Mouse (Mus musculus): ENCODE data around the gene Dvl1.

- TF ChIP-seq CTCF (IDR thresholded peaks at IDR 0.05; ENCODE audit: borderline replicate concordance, insufficient read depth, low read length) (no peak), POLR2A (IDR thresholded peaks at IDR 0.05; ENCODE audit: low read depth, low read length) (no peak)
Observed at GRCm38 (mm10) chr4:155883587-155883986, 36.4 kb downstream of the Dvl1 start.
